Mouse (Mus musculus): ENCODE results near the gene Qsox2. TPM values are rescaled to one million over a fixed set of nuclear protein-coding genes. Genes with fewer than 3 reads are reported as not detected.

Gene Qsox2
- 21.0 and 21.2 TPM in 2 replicates for polyA plus RNA-seq (2015; fragmentation: Nextera tagmentation; extraction: Ambion mirVana)

GRCm38 (mm10) chr2:26237290-26237782 is at the start of gene Qsox2:
Gene Qsox2 (minus strand): TSS chr2:26237525.
- no peaks in the 10 kb centered on the region for H3K36me3 ChIP-seq (ENCODE audit: control insufficient read depth, insufficient read depth, low read length)
- whole genome bisulfite sequencing = under 1% methylated on average over 36 of the region's 36 CpGs
- peak within 1 kb of the TSS; percentile 47 for H3K27ac ChIP-seq (ENCODE audit: low read length)
- no peaks in the 10 kb centered on the region for H3K27me3 ChIP-seq (ENCODE audit: control insufficient read depth, insufficient read depth, low read depth, low read length)
- peak within 1 kb of the TSS; percentile 88 for H3K4me3 ChIP-seq (ENCODE audit: low read length)
- ATAC-seq (ENCODE audit: low read depth) = peak; percentile 92
- peaks cover 29% of the 10 kb centered on the region for H3K4me1 ChIP-seq (replicated peaks; ENCODE audit: control insufficient read depth, insufficient read depth, low read length)
- no peaks in the 10 kb centered on the region for H3K9me3 ChIP-seq (ENCODE audit: control insufficient read depth, low read length)
- peak within 1 kb of the TSS; percentile 75 for H3K9ac ChIP-seq (ENCODE audit: low read length)
- H3K4me2 ChIP-seq (ENCODE audit: low read depth, low read length) = peak within 1 kb of the TSS; percentile 86

GRCm38 (mm10) chr2:26286391-26286790 is 49.1 kb upstream of the Qsox2 start:
- peaks cover 4% of the 10 kb centered on the region; the same call in 1 of the 2 replicates for H3K4me1 ChIP-seq (replicated peaks; ENCODE audit: control insufficient read depth, insufficient read depth, low read length)
- no peaks in the 10 kb centered on the region for H3K27me3 ChIP-seq (ENCODE audit: control insufficient read depth, insufficient read depth, low read depth, low read length)
- no peak overlapping the region for H3K9ac ChIP-seq (ENCODE audit: low read length)
- no peak overlapping the region for H3K4me2 ChIP-seq (ENCODE audit: low read depth, low read length)
- H3K9me3 ChIP-seq (ENCODE audit: control insufficient read depth, low read length) = no peaks in the 10 kb centered on the region
- H3K4me3 ChIP-seq (ENCODE audit: low read length) = no peak overlapping the region
- WGBS = 29% methylated on average over 7 of the region's 7 CpGs
- no peak for ATAC-seq (ENCODE audit: low read depth)
- H3K36me3 ChIP-seq (ENCODE audit: control insufficient read depth, insufficient read depth, low read length) = no peaks in the 10 kb centered on the region
- no peak overlapping the region for H3K27ac ChIP-seq (ENCODE audit: low read length)

DNA sequence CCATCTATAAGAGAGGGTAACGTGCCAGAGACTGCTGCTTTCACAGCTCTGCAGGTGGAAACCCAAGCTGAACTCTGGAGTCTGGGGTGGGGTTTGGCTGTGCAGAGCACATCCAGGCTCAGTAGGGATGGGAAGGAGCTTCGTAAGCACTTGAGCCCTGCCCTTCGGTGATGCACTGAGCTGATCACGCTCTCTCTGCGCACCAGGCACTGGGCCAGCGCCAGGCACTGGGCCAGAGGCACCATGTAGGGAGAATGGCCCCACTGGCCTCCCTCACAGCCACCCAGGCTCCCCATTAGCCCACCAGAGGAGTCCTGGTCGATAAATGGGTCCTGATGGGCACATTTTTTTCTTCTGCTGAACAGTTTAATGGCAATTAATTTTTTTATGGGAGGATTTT is 48.5 kb upstream of the Qsox2 start:
- Histone ChIP-seq H3K27ac (ENCODE audit: low read length) (no peak overlapping the region), H3K4me3 (ENCODE audit: low read length) (no peak overlapping the region), H3K9ac (ENCODE audit: low read length) (no peak overlapping the region), H3K4me2 (ENCODE audit: low read depth, low read length) (no peak overlapping the region), H3K4me1 (replicated peaks; ENCODE audit: control insufficient read depth, insufficient read depth, low read length) (peaks cover 4% of the 10 kb centered on the region; the same call in 1 of the 2 replicates), H3K36me3 (ENCODE audit: control insufficient read depth, insufficient read depth, low read length) (no peaks in the 10 kb centered on the region), H3K27me3 (ENCODE audit: control insufficient read depth, insufficient read depth, low read depth, low read length) (no peaks in the 10 kb centered on the region), H3K9me3 (ENCODE audit: control insufficient read depth, low read length) (no peaks in the 10 kb centered on the region)
- WGBS = 42% methylated on average over 7 of the region's 7 CpGs
- peak; percentile 57 for ATAC-seq (ENCODE audit: low read depth)

GRCm38 (mm10) chr2:26280594-26280993 is 43.3 kb upstream of the Qsox2 start:
- Histone ChIP-seq H3K27ac (ENCODE audit: low read length) (no peak overlapping the region), H3K4me2 (ENCODE audit: low read depth, low read length) (no peak overlapping the region), H3K36me3 (ENCODE audit: control insufficient read depth, insufficient read depth, low read length) (no peaks in the 10 kb centered on the region), H3K4me3 (ENCODE audit: low read length) (no peak overlapping the region), H3K9me3 (ENCODE audit: control insufficient read depth, low read length) (no peaks in the 10 kb centered on the region), H3K27me3 (ENCODE audit: control insufficient read depth, insufficient read depth, low read depth, low read length) (no peaks in the 10 kb centered on the region), H3K4me1 (replicated peaks; ENCODE audit: control insufficient read depth, insufficient read depth, low read length) (peaks cover under 1% of the 10 kb centered on the region; the same call in 1 of the 2 replicates), H3K9ac (ENCODE audit: low read length) (no peak overlapping the region)
- ATAC-seq (ENCODE audit: low read depth) = no peak
- 72% methylated on average over 11 of the region's 11 CpGs for WGBS

- no peak overlapping the region for H3K9ac ChIP-seq (ENCODE audit: low read length)
- no peaks in the 10 kb centered on the region for H3K27me3 ChIP-seq (ENCODE audit: control insufficient read depth, insufficient read depth, low read depth, low read length)
- no peaks in the 10 kb centered on the region for H3K36me3 ChIP-seq (ENCODE audit: control insufficient read depth, insufficient read depth, low read length)
- no peak overlapping the region for H3K27ac ChIP-seq (ENCODE audit: low read length)
- H3K4me2 ChIP-seq (ENCODE audit: low read depth, low read length) = no peak overlapping the region
- no peaks in the 10 kb centered on the region for H3K4me1 ChIP-seq (replicated peaks; ENCODE audit: control insufficient read depth, insufficient read depth, low read length)
- no peak for ATAC-seq (ENCODE audit: low read depth)
- 63% methylated on average over 3 of the region's 3 CpGs for WGBS
- no peak overlapping the region for H3K4me3 ChIP-seq (ENCODE audit: low read length)
- no peaks in the 10 kb centered on the region for H3K9me3 ChIP-seq (ENCODE audit: control insufficient read depth, low read length)
These were observed 42.4 kb upstream of the Qsox2 start for GRCm38 (mm10) chr2:26279712-26280111.

- peak; percentile 58 for ATAC-seq (ENCODE audit: low read depth)
- Histone ChIP-seq H3K4me1 (replicated peaks; ENCODE audit: control insufficient read depth, insufficient read depth, low read length) (no peaks in the 10 kb centered on the region), H3K9ac (ENCODE audit: low read length) (no peak overlapping the region), H3K27ac (ENCODE audit: low read length) (no peak overlapping the region), H3K36me3 (ENCODE audit: control insufficient read depth, insufficient read depth, low read length) (no peaks in the 10 kb centered on the region), H3K4me3 (ENCODE audit: low read length) (no peak overlapping the region), H3K9me3 (ENCODE audit: control insufficient read depth, low read length) (no peaks in the 10 kb centered on the region), H3K4me2 (ENCODE audit: low read depth, low read length) (no peak overlapping the region), H3K27me3 (ENCODE audit: control insufficient read depth, insufficient read depth, low read depth, low read length) (no peaks in the 10 kb centered on the region)
- WGBS = 19% methylated on average over 7 of the region's 7 CpGs
These were observed 36.3 kb upstream of the Qsox2 start for GRCm38 (mm10) chr2:26273611-26274010.

DNA sequence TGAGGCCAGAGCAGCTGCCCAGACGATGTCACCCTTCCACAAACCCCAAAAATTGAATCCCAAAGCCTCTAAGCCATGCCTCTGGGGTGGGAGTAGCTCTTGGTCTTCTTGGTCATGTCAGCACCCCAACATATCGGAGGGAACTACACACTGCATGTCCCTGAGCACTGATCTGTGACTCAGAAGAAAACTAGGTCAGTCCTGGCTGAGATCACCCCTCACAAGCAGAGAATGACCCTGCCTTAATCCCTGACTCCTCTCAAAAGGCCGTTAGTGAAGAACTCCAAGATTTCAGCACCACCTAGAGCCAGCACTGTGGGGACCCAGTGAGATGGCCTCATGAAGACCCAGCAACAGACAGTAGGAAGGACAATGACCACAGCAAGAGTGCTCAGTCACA is 30.9 kb upstream of the Qsox2 start:
- Histone ChIP-seq H3K9me3 (ENCODE audit: control insufficient read depth, low read length) (no peaks in the 10 kb centered on the region), H3K27ac (ENCODE audit: low read length) (no peak overlapping the region), H3K9ac (ENCODE audit: low read length) (no peak overlapping the region), H3K4me2 (ENCODE audit: low read depth, low read length) (no peak overlapping the region), H3K27me3 (ENCODE audit: control insufficient read depth, insufficient read depth, low read depth, low read length) (no peaks in the 10 kb centered on the region), H3K36me3 (ENCODE audit: control insufficient read depth, insufficient read depth, low read length) (no peaks in the 10 kb centered on the region), H3K4me1 (replicated peaks; ENCODE audit: control insufficient read depth, insufficient read depth, low read length) (no peaks in the 10 kb centered on the region), H3K4me3 (ENCODE audit: low read length) (no peak overlapping the region)
- ATAC-seq (ENCODE audit: low read depth) = no peak
- 50% methylated on average over 3 of the region's 3 CpGs for WGBS

- H3K9ac ChIP-seq (ENCODE audit: low read length) = no peak overlapping the region
- H3K4me1 ChIP-seq (replicated peaks; ENCODE audit: control insufficient read depth, insufficient read depth, low read length) = no peaks in the 10 kb centered on the region
- no peak overlapping the region for H3K27ac ChIP-seq (ENCODE audit: low read length)
- ATAC-seq (ENCODE audit: low read depth) = no peak
- no peaks in the 10 kb centered on the region for H3K9me3 ChIP-seq (ENCODE audit: control insufficient read depth, low read length)
- 66% methylated on average over 10 of the region's 10 CpGs for WGBS
- no peaks in the 10 kb centered on the region for H3K36me3 ChIP-seq (ENCODE audit: control insufficient read depth, insufficient read depth, low read length)
- H3K27me3 ChIP-seq (ENCODE audit: control insufficient read depth, insufficient read depth, low read depth, low read length) = no peaks in the 10 kb centered on the region
- H3K4me3 ChIP-seq (ENCODE audit: low read length) = no peak overlapping the region
- no peak overlapping the region for H3K4me2 ChIP-seq (ENCODE audit: low read depth, low read length)
These were observed 28.9 kb upstream of the Qsox2 start for GRCm38 (mm10) chr2:26266066-26266742.

DNA sequence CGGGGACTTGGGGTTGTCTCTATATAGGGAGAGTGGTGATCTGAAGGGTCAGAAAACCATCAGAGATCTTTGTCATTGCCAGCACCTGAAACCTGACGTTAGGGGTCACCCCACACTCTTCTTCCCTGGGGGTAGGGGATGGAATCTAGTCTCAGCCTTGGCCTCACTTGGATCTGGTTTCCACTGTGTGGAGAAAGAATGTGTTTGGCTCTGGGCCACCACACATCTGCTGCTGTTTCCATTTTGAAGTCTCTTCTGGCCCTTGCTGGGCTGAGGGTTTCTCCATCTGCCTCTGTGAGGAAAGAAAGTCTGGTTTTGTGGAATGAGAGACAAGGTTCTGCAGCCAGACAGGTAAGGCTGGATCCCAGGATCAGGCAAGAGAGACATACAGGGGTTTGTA is 27.8 kb upstream of the Qsox2 start:
- Histone ChIP-seq H3K27me3 (ENCODE audit: control insufficient read depth, insufficient read depth, low read depth, low read length) (no peaks in the 10 kb centered on the region), H3K4me2 (ENCODE audit: low read depth, low read length) (no peak overlapping the region), H3K27ac (ENCODE audit: low read length) (no peak overlapping the region), H3K9me3 (ENCODE audit: control insufficient read depth, low read length) (no peaks in the 10 kb centered on the region), H3K4me3 (ENCODE audit: low read length) (no peak overlapping the region), H3K36me3 (ENCODE audit: control insufficient read depth, insufficient read depth, low read length) (no peaks in the 10 kb centered on the region), H3K9ac (ENCODE audit: low read length) (no peak overlapping the region), H3K4me1 (replicated peaks; ENCODE audit: control insufficient read depth, insufficient read depth, low read length) (no peaks in the 10 kb centered on the region)
- 67% methylated on average over 2 of the region's 2 CpGs for WGBS
- ATAC-seq (ENCODE audit: low read depth) = 0 out of 2 replicates have a peak, but pooled peaks have one; percentile 31
